Mouse (Mus musculus): ENCODE measurements around the gene Arhgap18. TPM values are rescaled to one million over a fixed set of nuclear protein-coding genes. Genes with fewer than 3 reads are reported as not detected.

Arhgap18 gene
- total and polyA plus RNA-seq, 2 experiments from 2014 or later: 31.7 to 32.5 TPM

DNA sequence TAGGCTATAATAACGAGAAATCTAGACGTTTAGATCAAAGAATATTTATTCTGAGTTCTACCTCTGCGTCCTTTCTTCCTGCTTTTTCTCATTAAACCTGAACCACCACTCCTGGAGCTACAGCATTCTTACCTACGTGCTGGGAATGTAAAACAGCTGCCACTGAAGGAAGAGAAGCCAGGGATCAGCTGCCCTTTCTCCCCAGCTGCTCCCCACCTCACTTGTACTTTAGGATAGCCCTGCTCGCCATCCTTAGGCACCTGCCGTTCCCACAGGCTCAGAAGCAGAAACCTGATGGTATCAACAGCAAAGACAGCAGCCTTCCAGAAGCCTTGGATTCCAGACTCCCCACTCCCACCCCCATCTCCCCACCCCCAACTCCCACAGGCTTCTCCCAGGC lies 6.2 kb downstream of the Arhgap18 start:
- Histone ChIP-seq H3K4me2 (ENCODE audit: low read depth, low read length) (no peak overlapping the region), H3K4me3 (ENCODE audit: low read depth, low read length) (no peak overlapping the region), H3K9ac (replicated peaks; ENCODE audit: low read depth, low read length) (no peak overlapping the region), H3K36me3 (replicated peaks; ENCODE audit: control insufficient read depth, insufficient read depth, low read length) (no peaks in the 10 kb centered on the region), H3K4me1 (ENCODE audit: control insufficient read depth, insufficient read depth) (no peaks in the 10 kb centered on the region), H3K27me3 (ENCODE audit: control insufficient read depth, insufficient read depth, low read length) (no peaks in the 10 kb centered on the region), H3K27ac (ENCODE audit: low read depth) (peak overlapping the region; percentile 11; the same call in 1 of the 2 replicates), H3K9me3 (replicated peaks; ENCODE audit: control insufficient read depth, low read length) (no peaks in the 10 kb centered on the region)
- 49% methylated on average over 6 of the region's 6 CpGs for WGBS
- ATAC-seq (ENCODE audit: insufficient read depth, low read depth) (no peak), DNase-seq (ENCODE audit: low spot score) (no peak)
- TF ChIP-seq CTCF (IDR thresholded peaks at IDR 0.05; ENCODE audit: low read depth) (no peak), EP300 (IDR thresholded peaks at IDR 0.05; ENCODE audit: low read depth) (no peak)

DNA sequence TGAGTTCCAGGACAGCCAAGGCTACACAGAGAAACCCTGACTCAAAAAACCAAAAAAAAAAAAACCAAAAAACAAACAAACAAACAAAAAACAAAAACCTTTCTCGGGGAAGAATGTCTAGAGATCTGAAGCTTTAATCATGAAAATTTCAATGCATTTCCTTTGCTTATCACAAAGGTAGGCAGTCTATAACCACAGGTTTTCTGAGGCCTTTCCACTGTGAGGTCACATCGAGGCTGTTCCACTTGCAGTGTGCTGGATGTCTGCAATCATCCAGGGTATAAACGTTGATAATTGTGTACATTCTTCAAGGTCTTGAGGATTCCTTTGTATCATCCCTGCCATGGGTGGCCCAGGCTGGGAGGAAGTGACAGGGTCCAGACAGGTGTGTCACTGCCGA lies 7.9 kb downstream of the Arhgap18 start:
- Histone ChIP-seq H3K9me3 (replicated peaks; ENCODE audit: control insufficient read depth, low read length) (no peaks in the 10 kb centered on the region), H3K36me3 (replicated peaks; ENCODE audit: control insufficient read depth, insufficient read depth, low read length) (no peaks in the 10 kb centered on the region), H3K27ac (ENCODE audit: low read depth) (no peak overlapping the region), H3K9ac (replicated peaks; ENCODE audit: low read depth, low read length) (no peak overlapping the region), H3K27me3 (ENCODE audit: control insufficient read depth, insufficient read depth, low read length) (no peaks in the 10 kb centered on the region), H3K4me2 (ENCODE audit: low read depth, low read length) (no peak overlapping the region), H3K4me1 (ENCODE audit: control insufficient read depth, insufficient read depth) (no peaks in the 10 kb centered on the region), H3K4me3 (ENCODE audit: low read depth, low read length) (no peak overlapping the region)
- ATAC-seq (ENCODE audit: insufficient read depth, low read depth): no peak
- DNase-seq (ENCODE audit: low spot score): no peak
- 75% methylated on average over 4 of the region's 4 CpGs for WGBS
- TF ChIP-seq EP300 (IDR thresholded peaks at IDR 0.05; ENCODE audit: low read depth) (no peak), CTCF (IDR thresholded peaks at IDR 0.05; ENCODE audit: low read depth) (no peak)

DNA sequence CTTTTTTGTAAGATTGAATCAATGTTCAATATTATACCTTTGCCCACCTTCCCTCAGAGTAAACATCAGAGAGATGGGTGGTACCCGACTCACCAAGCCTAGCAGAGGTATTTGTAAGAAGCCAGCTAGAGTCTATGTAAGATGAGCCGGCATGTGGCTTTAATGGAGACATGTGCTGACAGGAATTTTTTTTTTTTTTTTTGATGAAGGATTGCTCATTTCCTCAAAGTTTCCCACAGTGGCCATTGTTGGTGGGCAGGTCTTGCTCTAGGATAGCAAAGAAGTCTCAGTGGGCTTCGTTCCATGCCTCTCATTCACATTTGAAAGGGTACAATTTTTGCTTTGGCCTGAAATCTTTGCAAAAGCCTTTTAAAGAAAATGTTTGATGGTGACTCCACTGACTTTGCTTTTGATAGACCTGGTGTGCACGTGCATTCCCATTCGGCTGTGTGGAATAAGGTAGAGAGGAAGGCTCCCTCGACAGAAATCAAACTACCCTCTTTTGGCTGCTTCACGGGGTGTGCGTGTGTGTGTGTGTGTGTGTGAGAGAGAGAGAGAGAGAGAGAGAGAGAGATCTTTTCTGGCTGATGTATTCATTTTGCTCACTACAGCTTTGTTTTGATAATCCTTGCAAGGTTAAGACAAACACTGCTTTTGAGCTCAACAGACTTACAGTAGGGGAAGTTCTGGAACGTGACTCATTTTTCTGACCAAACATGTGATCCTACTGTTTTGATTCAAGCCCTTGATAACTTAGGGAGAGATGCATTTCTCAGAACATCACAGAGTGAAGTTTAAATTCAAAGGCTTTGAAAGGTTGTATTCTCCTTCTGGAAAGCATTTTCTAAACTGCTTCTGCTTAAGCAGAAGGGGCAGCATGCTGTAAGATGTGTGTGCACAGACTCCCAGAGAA lies 9.0 kb downstream of the Arhgap18 start:
- Histone ChIP-seq H3K27me3 (ENCODE audit: control insufficient read depth, insufficient read depth, low read length) (no peaks in the 10 kb centered on the region), H3K9me3 (replicated peaks; ENCODE audit: control insufficient read depth, low read length) (no peaks in the 10 kb centered on the region), H3K36me3 (replicated peaks; ENCODE audit: control insufficient read depth, insufficient read depth, low read length) (no peaks in the 10 kb centered on the region), H3K4me3 (ENCODE audit: low read depth, low read length) (no peak overlapping the region), H3K4me1 (ENCODE audit: control insufficient read depth, insufficient read depth) (no peaks in the 10 kb centered on the region), H3K9ac (replicated peaks; ENCODE audit: low read depth, low read length) (no peak overlapping the region), H3K4me2 (ENCODE audit: low read depth, low read length) (no peak overlapping the region), H3K27ac (ENCODE audit: low read depth) (no peak overlapping the region)
- no peak for ATAC-seq (ENCODE audit: insufficient read depth, low read depth)
- DNase-seq (ENCODE audit: low spot score): no peak
- 57% methylated on average over 9 of the region's 9 CpGs for WGBS
- TF ChIP-seq EP300 (IDR thresholded peaks at IDR 0.05; ENCODE audit: low read depth) (no peak), CTCF (IDR thresholded peaks at IDR 0.05; ENCODE audit: low read depth) (no peak)

DNA sequence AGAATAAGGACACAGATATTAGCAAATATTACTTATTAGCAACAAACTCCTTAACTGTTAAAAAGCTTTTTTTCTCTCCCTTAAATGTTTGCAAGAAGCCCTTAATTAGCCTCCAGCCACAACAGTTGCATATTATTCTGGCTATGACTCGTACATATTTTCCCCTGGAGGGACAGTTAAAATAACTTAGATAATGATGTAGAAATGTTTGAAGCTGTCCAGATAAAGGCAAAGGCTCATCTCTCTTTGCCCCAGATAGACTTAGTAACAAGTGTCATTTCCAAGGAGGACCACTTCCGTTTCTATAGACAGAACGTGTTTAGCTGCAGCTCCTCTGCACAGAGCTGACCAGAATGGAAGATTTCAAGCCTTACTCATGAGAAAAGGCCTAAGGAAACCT lies 14.0 kb downstream of the Arhgap18 start:
- H3K9ac ChIP-seq (replicated peaks; ENCODE audit: low read depth, low read length): no peak overlapping the region
- no peak for ATAC-seq (ENCODE audit: insufficient read depth, low read depth)
- H3K4me3 ChIP-seq (ENCODE audit: low read depth, low read length): no peak overlapping the region
- TF ChIP-seq EP300 (IDR thresholded peaks at IDR 0.05; ENCODE audit: low read depth): no peak
- no peak for TF ChIP-seq CTCF (IDR thresholded peaks at IDR 0.05; ENCODE audit: low read depth)
- no peak overlapping the region for H3K4me2 ChIP-seq (ENCODE audit: low read depth, low read length)
- H3K27ac ChIP-seq (ENCODE audit: low read depth): no peak overlapping the region
- 35% methylated on average over 3 of the region's 3 CpGs for WGBS
- no peaks in the 10 kb centered on the region for H3K27me3 ChIP-seq (ENCODE audit: control insufficient read depth, insufficient read depth, low read length)
- H3K36me3 ChIP-seq (replicated peaks; ENCODE audit: control insufficient read depth, insufficient read depth, low read length): no peaks in the 10 kb centered on the region
- no peaks in the 10 kb centered on the region for H3K9me3 ChIP-seq (replicated peaks; ENCODE audit: control insufficient read depth, low read length)
- no peak for DNase-seq (ENCODE audit: low spot score)
- H3K4me1 ChIP-seq (ENCODE audit: control insufficient read depth, insufficient read depth): peaks cover 7% of the 10 kb centered on the region; the same call in 1 of the 2 replicates

- H3K4me1 ChIP-seq (ENCODE audit: control insufficient read depth, insufficient read depth): peaks cover 7% of the 10 kb centered on the region; the same call in 1 of the 2 replicates
- DNase-seq (ENCODE audit: low spot score): no peak
- no peaks in the 10 kb centered on the region for H3K36me3 ChIP-seq (replicated peaks; ENCODE audit: control insufficient read depth, insufficient read depth, low read length)
- 78% methylated on average over 2 of the region's 2 CpGs for WGBS
- TF ChIP-seq CTCF (IDR thresholded peaks at IDR 0.05; ENCODE audit: low read depth) (no peak), EP300 (IDR thresholded peaks at IDR 0.05; ENCODE audit: low read depth) (no peak)
- no peaks in the 10 kb centered on the region for H3K27me3 ChIP-seq (ENCODE audit: control insufficient read depth, insufficient read depth, low read length)
- no peak overlapping the region for H3K9ac ChIP-seq (replicated peaks; ENCODE audit: low read depth, low read length)
- no peak overlapping the region for H3K4me2 ChIP-seq (ENCODE audit: low read depth, low read length)
- no peaks in the 10 kb centered on the region for H3K9me3 ChIP-seq (replicated peaks; ENCODE audit: control insufficient read depth, low read length)
- no peak overlapping the region for H3K4me3 ChIP-seq (ENCODE audit: low read depth, low read length)
- no peak for ATAC-seq (ENCODE audit: insufficient read depth, low read depth)
- H3K27ac ChIP-seq (ENCODE audit: low read depth): no peak overlapping the region
Observed at GRCm38 (mm10) chr10:26768943-26769342, 15.7 kb downstream of the Arhgap18 start.
